Mouse (Mus musculus) embryonic facial prominence, embryonic 10.5 days (tissue): Measurements from ENCODE around the gene Eid2b. TPM values are rescaled to one million over a fixed set of nuclear protein-coding genes. Genes with fewer than 3 reads are reported as not detected.
A peak's percentile ranks its signal among the peaks of the same experiment; 100 is the strongest.
"Not testable (repeated sequence)": the region's sequence is repeated elsewhere in the genome, so short reads cannot be mapped to it uniquely, and the experiment has no call there.

Experiments used
- DNase-seq: peaks from one replicate; pipeline ENCODE4 v3.0.0-alpha.2; 2017; ENCODE audit warnings: low spot score
- H3K27ac ChIP-seq: fragments of 300-500 bp; sonication (generic); replicated peaks from 2 replicates; pipeline ENCODE4 v1.5.1; 2016; ENCODE audit warnings: mild to moderate bottlenecking
- H3K27me3 ChIP-seq: fragments of 300-500 bp; sonication (generic); replicated peaks from 2 replicates; pipeline ENCODE4 v1.6.1; 2016; ENCODE audit warnings: low read depth, mild to moderate bottlenecking; ENCODE audit not compliant: poor library complexity, severe bottlenecking
- H3K36me3 ChIP-seq: fragments of 300-500 bp; sonication (generic); replicated peaks from 2 replicates; pipeline ENCODE4 v1.6.1; 2016; ENCODE audit warnings: mild to moderate bottlenecking, moderate library complexity
- H3K4me1 ChIP-seq: fragments of 300-500 bp; sonication (generic); 2 replicates; pipeline ENCODE4 v1.6.1; 2016
- H3K4me3 ChIP-seq: fragments of 300-500 bp; sonication (generic); 2 replicates; pipeline ENCODE4 v1.5.1; 2016; ENCODE audit warnings: mild to moderate bottlenecking, moderate library complexity
- H3K9me3 ChIP-seq: fragments of 300-500 bp; sonication (generic); 2 replicates; pipeline ENCODE4 v1.6.1; 2016; ENCODE audit warnings: mild to moderate bottlenecking
- whole genome bisulfite sequencing: fragments of 180-500 bp; shearing (Covaris S2); methylation state at CpG from one replicate; pipeline ENCODE4 v1.1.7; 2016; 5-methylcytosine and 5-hydroxymethylcytosine counted together
- polyA plus RNA-seq: library from polyadenylated mRNA; unstranded; fragments of >200 nt; fragmentation: Nextera tagmentation; extraction: Ambion mirVana; gene quantifications from 2 replicates; pipeline ENCODE4 v1.2.1, GENCODE M21; 2016

Gene Eid2b
- polyA plus RNA-seq: 9.3 and 9.7 TPM in 2 replicates

GRCm38 (mm10) chr7:28277615-28278278 is at the start of gene Eid2b:
TSS of gene Eid2b (plus strand) at chr7:28277739.
- 4% methylated on average over 68 of the region's 68 CpGs for WGBS
- peak within 1 kb of the TSS; percentile 78 for H3K4me3 ChIP-seq
- H3K27me3 ChIP-seq: no peaks in the 10 kb centered on the region
- H3K36me3 ChIP-seq: peaks cover 11% of the 10 kb centered on the region
- no peaks in the 10 kb centered on the region for H3K9me3 ChIP-seq
- peak; percentile 96 for DNase-seq
- peak within 1 kb of the TSS; percentile 93 for H3K27ac ChIP-seq
- peaks cover 11% of the 10 kb centered on the region for H3K4me1 ChIP-seq

GRCm38 (mm10) chr7:28243943-28244342 is 33.6 kb upstream of the Eid2b start:
- H3K9me3 ChIP-seq, H3K36me3 ChIP-seq, H3K27ac ChIP-seq, H3K4me3 ChIP-seq, H3K4me1 ChIP-seq, H3K27me3 ChIP-seq, DNase-seq: not testable (repeated sequence)
- WGBS: 79% methylated on average over 2 of the region's 2 CpGs

- 89% methylated on average over 3 of the region's 3 CpGs for WGBS
- H3K4me1 ChIP-seq: no peaks in the 10 kb centered on the region
- H3K4me3 ChIP-seq: no peak overlapping the region
- H3K27me3 ChIP-seq: no peaks in the 10 kb centered on the region
- no peak overlapping the region for H3K27ac ChIP-seq
- no peak for DNase-seq
- H3K9me3 ChIP-seq: 0 out of 2 replicates have a peak, but pooled peaks cover 8% of the 10 kb centered on the region
- no peaks in the 10 kb centered on the region for H3K36me3 ChIP-seq
Observed at GRCm38 (mm10) chr7:28248957-28249356, 28.6 kb upstream of the Eid2b start.

GRCm38 (mm10) chr7:28251976-28252375 is 25.6 kb upstream of the Eid2b start:
- H3K27me3 ChIP-seq: no peaks in the 10 kb centered on the region
- WGBS: 92% methylated on average over 17 of the region's 17 CpGs
- H3K36me3 ChIP-seq: no peaks in the 10 kb centered on the region
- no peak overlapping the region for H3K4me3 ChIP-seq
- H3K4me1 ChIP-seq: no peaks in the 10 kb centered on the region
- no peak for DNase-seq
- no peak overlapping the region for H3K27ac ChIP-seq
- peaks cover 8% of the 10 kb centered on the region; the same call in 1 of the 2 replicates for H3K9me3 ChIP-seq

GRCm38 (mm10) chr7:28254591-28254990 is 22.9 kb upstream of the Eid2b start:
- WGBS: 93% methylated on average over 6 of the region's 6 CpGs
- no peaks in the 10 kb centered on the region for H3K27me3 ChIP-seq
- DNase-seq: no peak

GRCm38 (mm10) chr7:28255476-28255875 is 22.1 kb upstream of the Eid2b start:
- Histone ChIP-seq H3K4me1 (no peaks in the 10 kb centered on the region), H3K36me3 (no peaks in the 10 kb centered on the region), H3K9me3 (peaks cover 5% of the 10 kb centered on the region; the same call in 1 of the 2 replicates), H3K27me3 (no peaks in the 10 kb centered on the region), H3K4me3 (no peak overlapping the region), H3K27ac (no peak overlapping the region)
- 82% methylated on average over 6 of the region's 6 CpGs for WGBS
- no peak for DNase-seq

More at GRCm38 (mm10) chr7:28254591-28254990, 22.9 kb upstream of the Eid2b start:
- Histone ChIP-seq H3K4me1 (no peaks in the 10 kb centered on the region), H3K9me3 (peaks cover 5% of the 10 kb centered on the region; the same call in 1 of the 2 replicates), H3K36me3 (no peaks in the 10 kb centered on the region), H3K4me3 (no peak overlapping the region), H3K27ac (no peak overlapping the region)

GRCm38 (mm10) chr7:28262861-28263260 is 14.7 kb upstream of the Eid2b start:
- no peaks in the 10 kb centered on the region for H3K36me3 ChIP-seq
- WGBS: 50% methylated on average over 5 of the region's 5 CpGs
- H3K4me1 ChIP-seq: no peaks in the 10 kb centered on the region
- H3K27ac ChIP-seq: no peak overlapping the region
- H3K27me3 ChIP-seq: no peaks in the 10 kb centered on the region
- DNase-seq: no peak
- no peaks in the 10 kb centered on the region for H3K9me3 ChIP-seq
- no peak overlapping the region for H3K4me3 ChIP-seq

- H3K36me3 ChIP-seq: no peaks in the 10 kb centered on the region
- no peak overlapping the region for H3K4me3 ChIP-seq
- peak; percentile 86 for DNase-seq
- 8% methylated on average over 15 of the region's 15 CpGs for WGBS
- peaks cover 6% of the 10 kb centered on the region for H3K4me1 ChIP-seq
- no peaks in the 10 kb centered on the region for H3K9me3 ChIP-seq
- H3K27ac ChIP-seq: no peak overlapping the region
- no peaks in the 10 kb centered on the region for H3K27me3 ChIP-seq
Observed at GRCm38 (mm10) chr7:28263786-28264185, 13.8 kb upstream of the Eid2b start.

- Histone ChIP-seq H3K9me3 (peaks cover 2% of the 10 kb centered on the region; the same call in 1 of the 2 replicates), H3K36me3 (peaks cover 14% of the 10 kb centered on the region), H3K27me3 (no peaks in the 10 kb centered on the region), H3K27ac (no peak overlapping the region), H3K4me1 (peaks cover 8% of the 10 kb centered on the region), H3K4me3 (no peak overlapping the region)
- DNase-seq: no peak
- 92% methylated on average over 13 of the region's 13 CpGs for WGBS
Observed at GRCm38 (mm10) chr7:28265391-28265790, 12.1 kb upstream of the Eid2b start.

GRCm38 (mm10) chr7:28267129-28268041 is 10.2 kb upstream of the Eid2b start, which contains the start of gene Eid2:
TSS of gene Eid2 (plus strand) at chr7:28267881.
- DNase-seq: peak; percentile 92
- Histone ChIP-seq H3K36me3 (peaks cover 31% of the 10 kb centered on the region), H3K9me3 (peaks cover 6% of the 10 kb centered on the region; the same call in 1 of the 2 replicates), H3K27me3 (no peaks in the 10 kb centered on the region), H3K27ac (peak within 1 kb of the TSS; percentile 95), H3K4me1 (peaks cover 8% of the 10 kb centered on the region), H3K4me3 (peak within 1 kb of the TSS; percentile 86)
- WGBS: 7% methylated on average over 57 of the region's 57 CpGs

- peak overlapping the region; percentile 95 for H3K27ac ChIP-seq
- peak; percentile 78 for DNase-seq
- H3K27me3 ChIP-seq: no peaks in the 10 kb centered on the region
- H3K4me3 ChIP-seq: peak overlapping the region; percentile 86
- peaks cover 8% of the 10 kb centered on the region for H3K4me1 ChIP-seq
- H3K9me3 ChIP-seq: peaks cover 6% of the 10 kb centered on the region; the same call in 1 of the 2 replicates
- H3K36me3 ChIP-seq: peaks cover 38% of the 10 kb centered on the region
- 2% methylated on average over 61 of the region's 62 CpGs for WGBS
Observed at GRCm38 (mm10) chr7:28268042-28268531, 9.5 kb upstream of the Eid2b start.

- WGBS: 34% methylated on average over 16 of the region's 16 CpGs
Observed at GRCm38 (mm10) chr7:28268576-28268975, 9.0 kb upstream of the Eid2b start.

More at GRCm38 (mm10) chr7:28268576-28268975, 9.0 kb upstream of the Eid2b start:
- DNase-seq: no peak
- Histone ChIP-seq H3K9me3 (peaks cover 6% of the 10 kb centered on the region; the same call in 1 of the 2 replicates), H3K4me1 (peaks cover 8% of the 10 kb centered on the region), H3K27ac (peak overlapping the region; percentile 95), H3K4me3 (peak overlapping the region; percentile 86), H3K27me3 (no peaks in the 10 kb centered on the region), H3K36me3 (peaks cover 43% of the 10 kb centered on the region)
